Mouse (Mus musculus) monocyte, adult 5-6 weeks (primary cell): ENCODE measurements around the gene Krt81. TPM values are rescaled to one million over a fixed set of nuclear protein-coding genes. Genes with fewer than 3 reads are reported as not detected.

Source experiments
- ATAC-seq: fragments of 153-309, 156-312 bp; replicated peaks from 2 replicates; pipeline ENCODE4 v1.8.0; 2017; ENCODE audit warnings: mild to moderate bottlenecking; ENCODE audit not compliant: low TSS enrichment, insufficient number of reproducible peaks, severe bottlenecking, poor library complexity, low FRiP score
- total RNA-seq: library from RNA; stranded (forward); fragments of 200-1000, 200-491, 200-594 nt; gene quantifications from 3 replicates; pipeline ENCODE4 v1.2.3, GENCODE M21; 2017

Krt81 gene
- total RNA-seq = not detected in 3 replicates

DNA sequence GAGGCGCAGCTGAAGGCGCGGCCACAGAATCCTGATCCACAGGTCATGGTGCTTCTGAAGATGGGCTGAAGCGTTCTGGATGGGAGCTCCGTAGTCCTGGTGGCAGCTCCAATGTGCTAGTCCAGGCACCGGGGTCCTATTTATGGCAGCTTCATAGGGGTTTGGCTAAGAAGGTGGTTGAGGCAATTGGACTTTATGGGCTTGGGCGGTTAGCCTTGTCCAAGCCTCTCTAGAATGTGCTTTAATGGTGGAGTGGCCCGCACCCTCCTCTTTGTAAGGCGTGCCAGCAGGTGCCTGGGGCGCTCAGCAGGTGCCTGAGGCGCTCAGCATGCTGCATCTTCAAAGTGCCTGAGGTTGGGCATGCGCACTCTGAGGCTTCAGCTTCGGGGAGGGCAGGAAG is at the start of gene Krt81:
TSS of gene Krt81 (minus strand) at position 101 of the 400 bp plus-strand sequence.
- ATAC-seq = no peak

DNA sequence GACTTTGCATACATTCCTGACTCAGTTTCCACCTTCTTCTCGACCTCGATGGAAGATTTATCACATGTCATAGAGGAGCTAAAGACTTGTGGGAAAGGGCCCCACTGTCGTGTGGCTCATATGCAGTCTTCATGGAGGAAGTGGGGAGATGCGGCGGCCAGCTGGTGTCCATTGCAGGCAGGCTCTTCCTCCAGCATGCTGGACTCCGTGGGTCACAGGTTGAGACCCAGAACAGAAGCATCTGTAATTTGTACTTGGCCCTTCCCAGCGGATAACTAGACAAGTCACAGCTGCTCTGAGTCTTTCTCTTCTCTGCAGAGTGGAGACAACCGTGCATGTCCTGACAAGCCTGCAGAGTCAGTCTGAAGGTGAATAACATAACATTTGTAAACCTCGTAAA is 44.7 kb upstream of the Krt81 start:
- ATAC-seq = no peak

- no peak for ATAC-seq
Measured at GRCm38 (mm10) chr15:101506896-101507758, 43.6 kb upstream of the Krt81 start.

DNA sequence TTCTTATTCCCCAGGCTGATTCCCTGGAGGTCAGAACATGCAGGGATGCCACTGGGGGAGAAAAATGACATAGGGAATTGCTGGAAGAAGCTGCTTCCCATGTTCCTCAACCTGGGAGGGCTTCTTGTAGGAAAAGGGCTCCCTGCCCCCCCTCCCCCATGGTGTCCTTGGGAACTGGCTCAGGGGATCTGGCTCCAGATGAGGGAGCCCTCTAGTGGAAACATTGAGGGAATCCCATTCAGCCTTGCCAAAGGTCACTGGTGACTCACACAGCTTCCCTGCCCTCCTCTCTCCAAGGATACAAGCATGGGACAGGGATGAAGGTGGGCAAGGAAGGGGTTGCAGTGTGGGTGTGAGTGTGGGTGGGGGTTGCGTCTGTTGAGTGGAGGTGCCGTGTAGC is 33.6 kb upstream of the Krt81 start:
- ATAC-seq = no peak

DNA sequence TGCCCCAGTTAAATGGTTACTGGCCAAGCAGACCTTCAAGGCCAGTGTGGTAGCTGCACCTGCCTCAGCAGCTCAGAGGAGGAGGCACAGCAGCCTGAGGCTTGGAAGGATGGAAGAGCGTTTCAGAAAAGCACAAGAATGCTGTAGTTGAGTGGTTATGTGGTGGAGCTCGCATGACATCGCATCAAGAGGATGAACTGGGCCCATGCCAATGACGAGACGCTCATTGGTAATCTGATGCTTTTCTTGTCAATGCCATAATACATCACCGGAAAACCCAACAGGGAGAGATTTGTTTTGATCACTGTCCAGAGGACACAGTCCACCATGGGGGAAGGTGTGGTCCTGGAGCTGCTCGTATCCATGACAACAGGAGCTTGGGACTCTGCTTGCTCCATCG is 31.7 kb upstream of the Krt81 start:
- ATAC-seq = no peak

DNA sequence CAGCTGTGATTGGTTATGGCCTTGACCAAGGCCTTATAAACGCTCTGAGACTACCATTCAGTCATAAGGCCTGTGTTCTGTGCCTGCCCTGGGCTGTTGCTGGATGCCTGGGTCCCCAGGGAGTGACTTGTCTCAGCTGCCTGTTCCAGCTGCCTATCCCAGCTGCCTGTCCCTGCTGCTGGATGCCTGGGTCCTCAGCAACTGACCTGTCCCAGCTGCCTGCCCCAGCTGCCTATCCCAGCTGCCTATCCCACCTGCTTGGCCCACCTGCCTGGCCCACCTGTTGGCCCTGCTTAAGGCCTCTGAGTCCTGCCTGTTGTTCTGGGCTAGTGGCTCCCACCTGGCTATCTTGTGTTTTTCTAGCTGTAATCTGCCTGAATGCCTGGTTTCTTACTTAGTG is 30.7 kb upstream of the Krt81 start:
- ATAC-seq = no peak

- no peak for ATAC-seq
Measured at GRCm38 (mm10) chr15:101493713-101494112, 30.2 kb upstream of the Krt81 start.

- ATAC-seq = no peak
Measured at GRCm38 (mm10) chr15:101492718-101493117, 29.2 kb upstream of the Krt81 start.

GRCm38 (mm10) chr15:101491431-101491830 is 27.9 kb upstream of the Krt81 start, which contains the start of gene Krt83:
Gene Krt83 (minus strand): TSS chr15:101491512.
- ATAC-seq = no peak

- no peak for ATAC-seq
Measured at GRCm38 (mm10) chr15:101485911-101486635, 22.5 kb upstream of the Krt81 start.

DNA sequence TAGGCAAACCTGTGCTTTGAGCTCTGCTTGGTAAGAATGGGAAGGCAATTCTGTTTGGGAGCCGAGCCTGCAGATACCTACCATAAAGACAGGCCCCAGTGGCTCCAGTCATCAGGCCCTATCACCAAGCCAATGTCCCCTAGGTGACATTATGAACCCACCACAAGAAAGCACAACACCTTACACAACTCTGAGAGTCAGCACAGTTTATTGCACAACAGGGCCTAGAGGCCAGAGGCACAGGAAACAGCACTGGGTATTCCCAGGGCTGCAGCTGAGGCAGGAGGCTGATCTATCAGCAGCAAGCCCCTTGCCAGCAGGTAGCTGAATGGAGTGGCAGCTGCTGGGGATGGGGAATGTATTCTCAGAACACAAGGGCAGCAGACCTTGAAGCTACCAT is 21.4 kb upstream of the Krt81 start:
- no peak for ATAC-seq

GRCm38 (mm10) chr15:101483646-101484045 is 20.1 kb upstream of the Krt81 start:
- ATAC-seq = no peak

- no peak for ATAC-seq
Measured at GRCm38 (mm10) chr15:101482056-101482455, 18.5 kb upstream of the Krt81 start.

GRCm38 (mm10) chr15:101479666-101480060 is 16.1 kb upstream of the Krt81 start:
- no peak for ATAC-seq

GRCm38 (mm10) chr15:101479007-101479665 is 15.6 kb upstream of the Krt81 start:
- ATAC-seq = no peak

- 0 out of 2 replicates have a peak, but pooled peaks have one; percentile 44 for ATAC-seq
Measured at GRCm38 (mm10) chr15:101472952-101473528, 9.5 kb upstream of the Krt81 start, which contains the start of gene Krt86. Gene Krt86 (plus strand): TSS chr15:101473478.

DNA sequence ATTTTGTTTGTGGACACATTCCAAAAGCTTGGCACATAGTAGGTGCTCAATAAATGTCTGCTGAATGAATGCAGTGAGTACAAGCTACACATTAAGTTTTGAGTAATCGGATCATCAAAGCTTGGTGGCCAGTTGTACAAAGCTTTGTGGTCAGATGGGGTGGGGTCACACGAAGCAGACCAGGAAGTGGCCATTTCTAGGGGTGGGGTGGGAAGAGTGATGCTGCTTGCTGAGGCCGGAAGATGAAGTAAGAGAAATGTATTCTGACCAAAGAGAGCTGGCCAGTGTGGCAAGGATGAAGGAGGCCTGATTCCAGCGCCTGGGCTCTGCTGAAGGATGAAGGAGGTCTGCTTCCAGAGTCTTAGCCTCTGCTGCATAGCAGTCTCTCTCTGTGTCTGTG is 5.5 kb upstream of the Krt81 start:
- peak; percentile 79 for ATAC-seq

- no peak for ATAC-seq
Measured at GRCm38 (mm10) chr15:101459283-101459682, 4.3 kb downstream of the Krt81 start.

DNA sequence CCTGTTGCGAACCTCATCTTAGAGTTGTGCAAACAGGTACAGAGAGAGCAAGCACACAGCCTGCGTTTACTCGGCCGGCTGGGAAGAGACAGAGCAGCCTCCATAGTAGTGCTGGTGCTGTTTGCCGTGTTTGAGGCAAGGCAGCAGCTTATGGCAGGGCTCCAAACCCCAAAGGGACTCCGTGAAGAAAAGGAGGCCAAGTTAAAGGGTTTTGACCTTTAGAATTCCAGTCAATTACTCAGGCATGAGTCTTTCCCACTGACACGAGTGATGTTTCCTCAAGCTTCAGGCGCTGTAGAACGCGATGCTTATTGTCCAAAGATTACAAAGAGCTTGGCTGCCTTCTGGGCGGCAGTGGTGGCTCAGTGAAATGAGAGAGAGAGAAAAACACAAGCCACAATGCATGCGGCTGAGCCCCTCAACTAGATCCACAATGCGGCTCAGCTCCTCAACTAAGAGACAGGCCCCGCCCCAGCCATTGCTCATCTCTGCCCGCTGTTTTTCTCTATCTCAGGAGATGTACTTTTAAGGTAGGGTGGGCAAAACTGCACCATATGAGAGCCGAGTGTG is 5.1 kb downstream of the Krt81 start:
- no peak for ATAC-seq
